Mouse (Mus musculus): ENCODE measurements around the gene Golph3l. TPM values are rescaled to one million over a fixed set of nuclear protein-coding genes. Genes with fewer than 3 reads are reported as not detected.
"Not testable (repeated sequence)": the region's sequence is repeated elsewhere in the genome, so short reads cannot be mapped to it uniquely, and the experiment has no call there.

The Golph3l gene
- total RNA-seq, 2 experiments from 2014 or later, result 20.6 to 20.8 TPM

- intact Hi-C loops (cut with DNase I), result no loop called here
- no peak for DNase-seq (ENCODE audit: low spot score in 2 of 2)
Observed at GRCm38 (mm10) chr3:95652204-95652811, 63.6 kb downstream of the Golph3l start.

GRCm38 (mm10) chr3:95652871-95653270 is 64.1 kb downstream of the Golph3l start:
- no peak for DNase-seq (ENCODE audit: low spot score in 2 of 2)
- intact Hi-C loops (cut with DNase I), result no loop called here

GRCm38 (mm10) chr3:95653473-95654034 is 64.8 kb downstream of the Golph3l start:
- DNase-seq (ENCODE audit: low spot score in 2 of 2), result no peak
- intact Hi-C loops (cut with DNase I), result no loop called here

GRCm38 (mm10) chr3:95654371-95654770 is 65.6 kb downstream of the Golph3l start:
- DNase-seq (ENCODE audit: low spot score in 2 of 2); intact Hi-C loops (cut with DNase I): not testable (repeated sequence)

- intact Hi-C loops (cut with DNase I), result no loop called here
Observed at GRCm38 (mm10) chr3:95655437-95655836, 66.7 kb downstream of the Golph3l start.

GRCm38 (mm10) chr3:95657108-95657507 is 68.4 kb downstream of the Golph3l start:
- DNase-seq (ENCODE audit: low spot score in 2 of 2), result no peak
- intact Hi-C loops (cut with DNase I), result no loop called here

More at GRCm38 (mm10) chr3:95655437-95655836, 66.7 kb downstream of the Golph3l start:
- no peak for DNase-seq (ENCODE audit: low spot score in 2 of 2)

- DNase-seq (ENCODE audit: low spot score in 2 of 2), result no peak
- intact Hi-C loops (cut with DNase I), result no loop called here
Observed at GRCm38 (mm10) chr3:95657711-95658110, 69.0 kb downstream of the Golph3l start.

- intact Hi-C loops (cut with DNase I), result no loop called here
- DNase-seq (ENCODE audit: low spot score in 2 of 2), result peak; percentile 94 to 95
Observed at GRCm38 (mm10) chr3:95658236-95658867, 69.6 kb downstream of the Golph3l start, which contains the start of gene Mcl1. TSS of gene Mcl1 (plus strand) at chr3:95658788.

GRCm38 (mm10) chr3:95658868-95659712 is 70.4 kb downstream of the Golph3l start:
- peak; percentile 64 to 65 for DNase-seq (ENCODE audit: low spot score in 2 of 2)

GRCm38 (mm10) chr3:95659948-95660347 is 71.2 kb downstream of the Golph3l start:
- intact Hi-C loops (cut with DNase I), result no loop called here
- no peak for DNase-seq (ENCODE audit: low spot score in 2 of 2)

More at GRCm38 (mm10) chr3:95658868-95659712, 70.4 kb downstream of the Golph3l start:
- intact Hi-C loops (cut with DNase I), result no loop called here

GRCm38 (mm10) chr3:95660788-95661478 is 72.2 kb downstream of the Golph3l start:
- DNase-seq (ENCODE audit: low spot score in 2 of 2), result no peak
- intact Hi-C loops (cut with DNase I), result no loop called here

- intact Hi-C loops (cut with DNase I), result no loop called here
Observed at GRCm38 (mm10) chr3:95661945-95662715, 73.4 kb downstream of the Golph3l start.

GRCm38 (mm10) chr3:95662724-95663449 is 74.2 kb downstream of the Golph3l start:
- no peak for DNase-seq (ENCODE audit: low spot score in 2 of 2)
- intact Hi-C loops (cut with DNase I), result no loop called here

More at GRCm38 (mm10) chr3:95661945-95662715, 73.4 kb downstream of the Golph3l start:
- DNase-seq (ENCODE audit: low spot score in 2 of 2), result no peak

GRCm38 (mm10) chr3:95663486-95663885 is 74.8 kb downstream of the Golph3l start:
- intact Hi-C loops (cut with DNase I), result no loop called here
- no peak for DNase-seq (ENCODE audit: low spot score in 2 of 2)

GRCm38 (mm10) chr3:95663969-95664608 is 75.4 kb downstream of the Golph3l start:
- intact Hi-C loops (cut with DNase I), result no loop called here
- DNase-seq (ENCODE audit: low spot score in 2 of 2), result no peak

- intact Hi-C loops (cut with DNase I), result no loop called here
- DNase-seq (ENCODE audit: low spot score in 2 of 2), result no peak
Observed at GRCm38 (mm10) chr3:95664940-95665352, 76.2 kb downstream of the Golph3l start.

- intact Hi-C loops (cut with DNase I), result no loop called here
- DNase-seq (ENCODE audit: low spot score in 2 of 2), result no peak
Observed at GRCm38 (mm10) chr3:95666124-95666844, 77.5 kb downstream of the Golph3l start.

Measured in left cerebral cortex, postnatal 36 days (tissue).